Mouse (Mus musculus) liver, embryonic 11.5 days (tissue): ENCODE results near the gene Arl14ep. TPM values are rescaled to one million over a fixed set of nuclear protein-coding genes. Genes with fewer than 3 reads are reported as not detected.
A peak's percentile ranks its signal among the peaks of the same experiment; 100 is the strongest.
"Not testable (repeated sequence)": the region's sequence is repeated elsewhere in the genome, so short reads cannot be mapped to it uniquely, and the experiment has no call there.

ENCODE experiments used
- ATAC-seq: fragments of 200-750 bp; cut with Nextera tagmentation; replicated peaks from 2 replicates; pipeline ENCODE4 v1.8.0; 2017; ENCODE audit warnings: moderate number of reproducible peaks, mild to moderate bottlenecking, moderate TSS enrichment, moderate library complexity; ENCODE audit not compliant: low FRiP score
- DNase-seq: peaks from one replicate; pipeline ENCODE4 v3.0.0-alpha.2; 2017; ENCODE audit warnings: low spot score
- H3K27ac ChIP-seq: fragments of 300-500 bp; sonication (generic); 2 replicates; pipeline ENCODE4 v1.5.1; 2014; ENCODE audit warnings: mild to moderate bottlenecking, low read depth, low read length, control low read depth
- H3K27me3 ChIP-seq: fragments of 300-500 bp; sonication (generic); replicated peaks from 2 replicates; pipeline ENCODE4 v1.6.1; 2014; ENCODE audit warnings: low read length, mixed read lengths; ENCODE audit not compliant: control insufficient read depth, insufficient read depth
- H3K36me3 ChIP-seq: fragments of 300-500 bp; sonication (generic); 2 replicates; pipeline ENCODE4 v1.6.1; 2014; ENCODE audit warnings: mild to moderate bottlenecking, low read length, moderate library complexity, mixed read lengths; ENCODE audit not compliant: control insufficient read depth, insufficient read depth
- H3K4me1 ChIP-seq: fragments of 300-500 bp; sonication (generic); replicated peaks from 2 replicates; pipeline ENCODE4 v1.6.1; 2014; ENCODE audit warnings: low read length, mixed read lengths; ENCODE audit not compliant: control insufficient read depth, insufficient read depth
- H3K4me2 ChIP-seq: fragments of 300-500 bp; sonication (generic); 2 replicates; pipeline ENCODE4 v1.6.1; 2014; ENCODE audit warnings: mild to moderate bottlenecking, control low read depth, moderate library complexity
- H3K4me3 ChIP-seq: fragments of 300-500 bp; sonication (generic); 2 replicates; pipeline ENCODE4 v1.5.1; 2014; ENCODE audit warnings: low read depth, low read length, control low read depth
- H3K9ac ChIP-seq: fragments of 300-500 bp; sonication (generic); 2 replicates; pipeline ENCODE4 v1.6.1; 2014; ENCODE audit warnings: low read depth, low read length, control low read depth
- H3K9me3 ChIP-seq: fragments of 300-500 bp; sonication (generic); 2 replicates; pipeline ENCODE4 v1.6.1; 2016; ENCODE audit warnings: low read length, inconsistent platforms, mixed read lengths; ENCODE audit not compliant: control insufficient read depth
- WGBS: fragments of 180-500 bp; shearing (Covaris S2); extraction: QIAGEN DNeasy Blood & Tissue Kit; methylation state at CpG from one replicate; pipeline ENCODE4 v1.1.7; 2014; 5-methylcytosine and 5-hydroxymethylcytosine counted together
- polyA plus RNA-seq: library from polyadenylated mRNA; unstranded; fragments of >200 nt; fragmentation: Nextera tagmentation; extraction: Ambion mirVana; gene quantifications from 2 replicates; pipeline ENCODE4 v1.2.1, GENCODE M21; 2014

Arl14ep gene
- 28.4 and 30.6 TPM in 2 replicates for polyA plus RNA-seq

GRCm38 (mm10) chr2:106973959-106974639 is at the start of gene Arl14ep:
TSS of gene Arl14ep (minus strand) at chr2:106974424.
- H3K27me3 ChIP-seq, result no peaks in the 10 kb centered on the region
- H3K4me1 ChIP-seq, result no peaks in the 10 kb centered on the region; the same call in 1 of the 2 replicates
- ATAC-seq (peak; percentile 98), DNase-seq (peak; percentile 81)
- WGBS, result 1% methylated on average over 36 of the region's 36 CpGs
- H3K36me3 ChIP-seq, result no peaks in the 10 kb centered on the region
- peak within 1 kb of the TSS; percentile 85 for H3K4me3 ChIP-seq
- no peaks in the 10 kb centered on the region for H3K9me3 ChIP-seq
- H3K4me2 ChIP-seq, result peak within 1 kb of the TSS; percentile 72
- H3K27ac ChIP-seq, result peak within 1 kb of the TSS; percentile 25; the same call in 1 of the 2 replicates
- H3K9ac ChIP-seq, result peak within 1 kb of the TSS; percentile 95

GRCm38 (mm10) chr2:107022713-107023112 is 48.5 kb upstream of the Arl14ep start:
- no peak for DNase-seq
- H3K4me3 ChIP-seq, result no peak overlapping the region
- H3K9me3 ChIP-seq, result no peaks in the 10 kb centered on the region
- no peak overlapping the region for H3K4me2 ChIP-seq
- no peak for ATAC-seq
- 85% methylated on average over 5 of the region's 5 CpGs for WGBS
- H3K27ac ChIP-seq, result no peak overlapping the region
- H3K36me3 ChIP-seq, result no peaks in the 10 kb centered on the region
- no peaks in the 10 kb centered on the region for H3K27me3 ChIP-seq
- no peak overlapping the region for H3K9ac ChIP-seq
- H3K4me1 ChIP-seq, result no peaks in the 10 kb centered on the region

GRCm38 (mm10) chr2:107019331-107019730 is 45.1 kb upstream of the Arl14ep start:
- Histone ChIP-seq H3K27ac (no peak overlapping the region), H3K9me3 (no peaks in the 10 kb centered on the region), H3K27me3 (no peaks in the 10 kb centered on the region), H3K4me1 (no peaks in the 10 kb centered on the region), H3K4me2 (no peak overlapping the region), H3K4me3 (no peak overlapping the region), H3K9ac (no peak overlapping the region), H3K36me3 (no peaks in the 10 kb centered on the region)
- 68% methylated on average over 2 of the region's 2 CpGs for WGBS
- ATAC-seq (no peak), DNase-seq (no peak)

GRCm38 (mm10) chr2:107013161-107013560 is 38.9 kb upstream of the Arl14ep start:
- no peak for ATAC-seq
- Histone ChIP-seq H3K4me1 (no peaks in the 10 kb centered on the region), H3K4me2 (no peak overlapping the region), H3K27me3 (no peaks in the 10 kb centered on the region), H3K27ac (no peak overlapping the region), H3K9ac (no peak overlapping the region), H3K9me3 (no peaks in the 10 kb centered on the region), H3K36me3 (no peaks in the 10 kb centered on the region), H3K4me3 (no peak overlapping the region)
- DNase-seq, result no peak
- WGBS, result 77% methylated on average over 4 of the region's 4 CpGs

- Histone ChIP-seq H3K4me3 (no peak overlapping the region), H3K27me3 (no peaks in the 10 kb centered on the region), H3K9ac (no peak overlapping the region), H3K9me3 (no peaks in the 10 kb centered on the region), H3K27ac (no peak overlapping the region), H3K4me2 (no peak overlapping the region), H3K36me3 (no peaks in the 10 kb centered on the region), H3K4me1 (no peaks in the 10 kb centered on the region)
- WGBS, result 77% methylated on average over 4 of the region's 4 CpGs
- DNase-seq, result no peak
- no peak for ATAC-seq
These were observed 38.1 kb upstream of the Arl14ep start for GRCm38 (mm10) chr2:107012318-107012717.

GRCm38 (mm10) chr2:107010160-107010559 is 35.9 kb upstream of the Arl14ep start:
- WGBS, result 72% methylated on average over 6 of the region's 6 CpGs
- no peak overlapping the region for H3K4me3 ChIP-seq
- H3K4me1 ChIP-seq, result no peaks in the 10 kb centered on the region
- H3K4me2 ChIP-seq, result no peak overlapping the region
- H3K9me3 ChIP-seq, result no peaks in the 10 kb centered on the region
- no peak for DNase-seq
- ATAC-seq, result no peak
- H3K9ac ChIP-seq, result no peak overlapping the region
- H3K36me3 ChIP-seq, result no peaks in the 10 kb centered on the region
- no peak overlapping the region for H3K27ac ChIP-seq
- H3K27me3 ChIP-seq, result no peaks in the 10 kb centered on the region

GRCm38 (mm10) chr2:107006378-107006777 is 32.2 kb upstream of the Arl14ep start:
- 74% methylated on average over 3 of the region's 3 CpGs for WGBS
- Histone ChIP-seq H3K4me2 (no peak overlapping the region), H3K4me1 (no peaks in the 10 kb centered on the region), H3K27me3 (no peaks in the 10 kb centered on the region), H3K4me3 (no peak overlapping the region), H3K36me3 (no peaks in the 10 kb centered on the region), H3K27ac (no peak overlapping the region), H3K9me3 (no peaks in the 10 kb centered on the region), H3K9ac (no peak overlapping the region)
- DNase-seq, result no peak
- no peak for ATAC-seq

- H3K4me3 ChIP-seq, H3K27ac ChIP-seq, DNase-seq, H3K36me3 ChIP-seq, H3K9me3 ChIP-seq, H3K4me1 ChIP-seq, ATAC-seq, H3K9ac ChIP-seq, H3K27me3 ChIP-seq, H3K4me2 ChIP-seq: not testable (repeated sequence)
- WGBS, result 69% methylated on average over 4 of the region's 4 CpGs
These were observed 31.7 kb upstream of the Arl14ep start for GRCm38 (mm10) chr2:107005876-107006275.

- Histone ChIP-seq H3K9me3 (no peaks in the 10 kb centered on the region), H3K4me3 (no peak overlapping the region)
- ATAC-seq, result no peak
These were observed 17.0 kb upstream of the Arl14ep start for GRCm38 (mm10) chr2:106991261-106991660.

More at GRCm38 (mm10) chr2:106991261-106991660, 17.0 kb upstream of the Arl14ep start:
- Histone ChIP-seq H3K9ac (no peak overlapping the region), H3K36me3 (no peaks in the 10 kb centered on the region), H3K4me2 (no peak overlapping the region), H3K27me3 (no peaks in the 10 kb centered on the region), H3K27ac (no peak overlapping the region), H3K4me1 (no peaks in the 10 kb centered on the region)
- 57% methylated on average over 1 of the region's 1 CpGs for WGBS
- no peak for DNase-seq
